Mouse (Mus musculus): ENCODE data around the gene Stxbp5l. TPM values are rescaled to one million over a fixed set of nuclear protein-coding genes. Genes with fewer than 3 reads are reported as not detected.
A peak's percentile ranks its signal among the peaks of the same experiment; 100 is the strongest.
"Not testable (repeated sequence)": the region's sequence is repeated elsewhere in the genome, so short reads cannot be mapped to it uniquely, and the experiment has no call there.

The Stxbp5l gene
- polyA plus RNA-seq, 1 experiment from 2014 or later = 29.6 TPM

GRCm38 (mm10) chr16:37194152-37194551 lies 190.6 kb downstream of the Stxbp5l start:
- Histone ChIP-seq H3K4me1 (ENCODE audit: control insufficient read depth, insufficient read depth, low read length) (no peaks in the 10 kb centered on the region), H3K27ac (ENCODE audit: low read depth, low read length) (no peak overlapping the region), H3K27me3 (ENCODE audit: control insufficient read depth, insufficient read depth, low read length) (no peaks in the 10 kb centered on the region), H3K4me2 (ENCODE audit: low read depth, low read length) (no peak overlapping the region), H3K4me3 (ENCODE audit: low read depth, low read length) (no peak overlapping the region), H3K9ac (replicated peaks; ENCODE audit: low read depth, low read length) (no peak overlapping the region), H3K9me3 (ENCODE audit: control insufficient read depth, low read length) (no peaks in the 10 kb centered on the region), H3K36me3 (ENCODE audit: control insufficient read depth, insufficient read depth, low read length) (no peaks in the 10 kb centered on the region)
- ATAC-seq (ENCODE audit: low read depth) = no peak

GRCm38 (mm10) chr16:37125190-37125589 lies 259.6 kb downstream of the Stxbp5l start:
- not testable (repeated sequence) for H3K4me1 ChIP-seq (ENCODE audit: control insufficient read depth, insufficient read depth, low read length); H3K36me3 ChIP-seq (ENCODE audit: control insufficient read depth, insufficient read depth, low read length); H3K9me3 ChIP-seq (ENCODE audit: control insufficient read depth, low read length); H3K4me2 ChIP-seq (ENCODE audit: low read depth, low read length); H3K27me3 ChIP-seq (ENCODE audit: control insufficient read depth, insufficient read depth, low read length); ATAC-seq (ENCODE audit: low read depth); H3K27ac ChIP-seq (ENCODE audit: low read depth, low read length); H3K4me3 ChIP-seq (ENCODE audit: low read depth, low read length); H3K9ac ChIP-seq (replicated peaks; ENCODE audit: low read depth, low read length)
- WGBS = 91% methylated on average over 1 of the region's 1 CpGs

GRCm38 (mm10) chr16:37109285-37109684 lies 275.5 kb downstream of the Stxbp5l start:
- ATAC-seq (ENCODE audit: low read depth) = peak; percentile 93
- Histone ChIP-seq H3K4me2 (ENCODE audit: low read depth, low read length) (no peak overlapping the region), H3K4me1 (ENCODE audit: control insufficient read depth, insufficient read depth, low read length) (no peaks in the 10 kb centered on the region), H3K36me3 (ENCODE audit: control insufficient read depth, insufficient read depth, low read length) (no peaks in the 10 kb centered on the region), H3K9me3 (ENCODE audit: control insufficient read depth, low read length) (no peaks in the 10 kb centered on the region), H3K27ac (ENCODE audit: low read depth, low read length) (no peak overlapping the region), H3K4me3 (ENCODE audit: low read depth, low read length) (no peak overlapping the region), H3K27me3 (ENCODE audit: control insufficient read depth, insufficient read depth, low read length) (no peaks in the 10 kb centered on the region), H3K9ac (replicated peaks; ENCODE audit: low read depth, low read length) (no peak overlapping the region)
- WGBS = 32% methylated on average over 3 of the region's 3 CpGs

- Histone ChIP-seq H3K9me3 (ENCODE audit: control insufficient read depth, low read length) (no peaks in the 10 kb centered on the region), H3K4me2 (ENCODE audit: low read depth, low read length) (no peak overlapping the region), H3K9ac (replicated peaks; ENCODE audit: low read depth, low read length) (no peak overlapping the region), H3K27me3 (ENCODE audit: control insufficient read depth, insufficient read depth, low read length) (no peaks in the 10 kb centered on the region), H3K36me3 (ENCODE audit: control insufficient read depth, insufficient read depth, low read length) (no peaks in the 10 kb centered on the region), H3K4me1 (ENCODE audit: control insufficient read depth, insufficient read depth, low read length) (no peaks in the 10 kb centered on the region), H3K27ac (ENCODE audit: low read depth, low read length) (no peak overlapping the region), H3K4me3 (ENCODE audit: low read depth, low read length) (no peak overlapping the region)
- no peak for ATAC-seq (ENCODE audit: low read depth)
- 37% methylated on average over 5 of the region's 5 CpGs for WGBS
These were observed 276.0 kb downstream of the Stxbp5l start for GRCm38 (mm10) chr16:37108763-37109162.

GRCm38 (mm10) chr16:37094169-37094833 lies 290.5 kb downstream of the Stxbp5l start:
- Histone ChIP-seq H3K27ac (ENCODE audit: low read depth, low read length) (no peak overlapping the region), H3K4me3 (ENCODE audit: low read depth, low read length) (no peak overlapping the region), H3K27me3 (ENCODE audit: control insufficient read depth, insufficient read depth, low read length) (no peaks in the 10 kb centered on the region), H3K9me3 (ENCODE audit: control insufficient read depth, low read length) (no peaks in the 10 kb centered on the region), H3K9ac (replicated peaks; ENCODE audit: low read depth, low read length) (no peak overlapping the region), H3K36me3 (ENCODE audit: control insufficient read depth, insufficient read depth, low read length) (no peaks in the 10 kb centered on the region), H3K4me1 (ENCODE audit: control insufficient read depth, insufficient read depth, low read length) (no peaks in the 10 kb centered on the region), H3K4me2 (ENCODE audit: low read depth, low read length) (no peak overlapping the region)
- peak; percentile 11; the same call in 1 of the 2 replicates for ATAC-seq (ENCODE audit: low read depth)
- WGBS = 50% methylated on average over 4 of the region's 4 CpGs

- no peak overlapping the region for H3K4me3 ChIP-seq (ENCODE audit: low read depth, low read length)
- H3K36me3 ChIP-seq (ENCODE audit: control insufficient read depth, insufficient read depth, low read length) = no peaks in the 10 kb centered on the region
- no peaks in the 10 kb centered on the region for H3K9me3 ChIP-seq (ENCODE audit: control insufficient read depth, low read length)
- H3K4me2 ChIP-seq (ENCODE audit: low read depth, low read length) = no peak overlapping the region
- H3K27ac ChIP-seq (ENCODE audit: low read depth, low read length) = no peak overlapping the region
- H3K9ac ChIP-seq (replicated peaks; ENCODE audit: low read depth, low read length) = no peak overlapping the region
- 84% methylated on average over 1 of the region's 1 CpGs for WGBS
- ATAC-seq (ENCODE audit: low read depth) = no peak
- no peaks in the 10 kb centered on the region for H3K27me3 ChIP-seq (ENCODE audit: control insufficient read depth, insufficient read depth, low read length)
- no peaks in the 10 kb centered on the region for H3K4me1 ChIP-seq (ENCODE audit: control insufficient read depth, insufficient read depth, low read length)
These were observed 295.1 kb downstream of the Stxbp5l start for GRCm38 (mm10) chr16:37089648-37090047.

GRCm38 (mm10) chr16:37072354-37072753 lies 312.4 kb downstream of the Stxbp5l start:
- H3K4me3 ChIP-seq (ENCODE audit: low read depth, low read length) = no peak overlapping the region
- no peak for ATAC-seq (ENCODE audit: low read depth)
- H3K36me3 ChIP-seq (ENCODE audit: control insufficient read depth, insufficient read depth, low read length) = no peaks in the 10 kb centered on the region
- H3K9ac ChIP-seq (replicated peaks; ENCODE audit: low read depth, low read length) = no peak overlapping the region
- H3K4me2 ChIP-seq (ENCODE audit: low read depth, low read length) = no peak overlapping the region
- H3K27me3 ChIP-seq (ENCODE audit: control insufficient read depth, insufficient read depth, low read length) = no peaks in the 10 kb centered on the region
- no peaks in the 10 kb centered on the region for H3K9me3 ChIP-seq (ENCODE audit: control insufficient read depth, low read length)
- no peaks in the 10 kb centered on the region for H3K4me1 ChIP-seq (ENCODE audit: control insufficient read depth, insufficient read depth, low read length)
- WGBS = 83% methylated on average over 5 of the region's 5 CpGs
- H3K27ac ChIP-seq (ENCODE audit: low read depth, low read length) = no peak overlapping the region

Other genes starting within 250 kb of the Stxbp5l start
- gene Gtf2e1, start 154.8 kb upstream of the Stxbp5l start, polyA plus RNA-seq (2014; fragmentation: Nextera tagmentation; extraction: Ambion mirVana) = 23.5 and 30.1 TPM in 2 replicates
- gene Rabl3, start 154.9 kb upstream of the Stxbp5l start, polyA plus RNA-seq (2014; fragmentation: Nextera tagmentation; extraction: Ambion mirVana) = 16.3 and 21.5 TPM in 2 replicates
- not detected in 2 replicates for gene Hgd, start 195.2 kb upstream of the Stxbp5l start, polyA plus RNA-seq (2014; fragmentation: Nextera tagmentation; extraction: Ambion mirVana)

Measured in neural tube, embryonic 14.5 days (tissue).